Mouse (Mus musculus) neural tube, postnatal 0 days (tissue): ENCODE data around the gene Acox3. TPM values are rescaled to one million over a fixed set of nuclear protein-coding genes. Genes with fewer than 3 reads are reported as not detected.

Experiments
- polyA plus RNA-seq: library from polyadenylated mRNA; unstranded; fragments of >200 nt; fragmentation: Nextera tagmentation; extraction: Ambion mirVana; gene quantifications from 2 replicates; pipeline ENCODE4 v1.2.1, GENCODE M21; 2015

Acox3 gene
- polyA plus RNA-seq = 13.4 and 14.5 TPM in 2 replicates

GRCm38 (mm10) chr5:35582445-35583220, at the start of gene Acox3:
TSS of gene Acox3 (plus strand) at chr5:35583040.

GRCm38 (mm10) chr5:35574653-35575599, 7.9 kb upstream of the Acox3 start, which contains the start of gene Trmt44:
TSS of gene Trmt44 (minus strand) at chr5:35575070.

Other genes with a start within 250 kb of the Acox3 start
- not detected in 2 replicates for gene Hmx1, start 193.9 kb upstream of the Acox3 start, polyA plus RNA-seq
- gene Cpz, start 57.3 kb upstream of the Acox3 start, polyA plus RNA-seq = 2.9 and 3.6 TPM in 2 replicates
- 3.8 and 4.8 TPM in 2 replicates for gene Trmt44, start 8.0 kb upstream of the Acox3 start, polyA plus RNA-seq
- gene Htra3, start 96.7 kb downstream of the Acox3 start, polyA plus RNA-seq = 25.6 and 29.3 TPM in 2 replicates
- 1.5 and 1.7 TPM in 2 replicates for gene Sh3tc1, start 156.9 kb downstream of the Acox3 start, polyA plus RNA-seq
- 33.3 and 38.1 TPM in 2 replicates for gene Ablim2, start 174.8 kb downstream of the Acox3 start, polyA plus RNA-seq